Mouse (Mus musculus): ENCODE data around the gene Ppp4r4.

GRCm38 (mm10) chr12:103643336-103643735 is 111.3 kb downstream of the Ppp4r4 start:
- TF ChIP-seq CTCF (IDR thresholded peaks at IDR 0.05; ENCODE audit: borderline replicate concordance, extremely low read depth, insufficient read depth, insufficient read length) (peak; percentile 91), POLR2A (IDR thresholded peaks at IDR 0.05; ENCODE audit: borderline replicate concordance, extremely low read depth, insufficient read depth, insufficient read length, poor library complexity, severe bottlenecking) (no peak)
